Mouse (Mus musculus): Measurements from ENCODE around the gene Tmeff1. TPM values are rescaled to one million over a fixed set of nuclear protein-coding genes. Genes with fewer than 3 reads are reported as not detected.

Tmeff1 gene
- total RNA-seq, 2 experiments from 2014 or later: not detected

DNA sequence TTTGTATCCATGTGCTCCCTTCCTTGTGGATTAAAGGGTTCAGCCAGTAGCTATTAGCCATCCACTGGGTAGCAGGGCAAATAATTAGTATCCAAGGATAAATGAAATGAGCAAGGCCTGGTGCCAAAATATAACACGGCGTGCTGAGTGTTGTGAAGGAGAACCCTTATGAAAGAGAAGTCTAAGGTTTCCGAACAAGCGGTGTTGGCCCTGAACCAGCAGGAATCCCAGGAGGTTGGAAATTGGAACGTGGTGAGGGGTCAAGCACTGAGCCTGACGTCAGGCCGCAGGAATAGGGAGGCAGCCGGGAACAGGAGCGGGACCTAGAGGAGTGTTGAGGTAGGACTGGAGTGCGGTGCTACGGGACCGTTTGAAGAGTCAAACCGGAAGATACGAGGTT, 25.3 kb upstream of the Tmeff1 start:
- ATAC-seq (replicated peaks; ENCODE audit: low FRiP score, poor library complexity, severe bottlenecking): no peak

DNA sequence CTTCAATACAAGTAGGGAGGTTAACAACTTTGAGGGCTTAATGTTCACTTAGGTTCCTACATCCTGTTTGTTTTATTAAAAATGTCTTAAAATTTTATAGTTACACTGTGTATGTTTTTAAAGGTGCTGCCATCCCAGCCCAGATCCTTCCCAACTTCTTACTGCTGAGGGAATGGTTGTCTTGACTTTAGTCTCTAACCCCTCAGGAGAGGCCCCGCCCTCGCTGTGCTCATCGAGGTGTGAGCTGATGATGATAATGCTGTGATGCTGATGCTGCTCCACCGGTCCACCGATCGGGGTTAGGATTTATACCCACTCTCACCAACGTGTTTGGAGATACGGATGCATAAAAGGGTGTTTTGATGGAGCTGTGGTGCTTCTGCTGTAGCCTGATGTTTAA, 23.1 kb upstream of the Tmeff1 start:
- no peak for ATAC-seq (replicated peaks; ENCODE audit: low FRiP score, poor library complexity, severe bottlenecking)

DNA sequence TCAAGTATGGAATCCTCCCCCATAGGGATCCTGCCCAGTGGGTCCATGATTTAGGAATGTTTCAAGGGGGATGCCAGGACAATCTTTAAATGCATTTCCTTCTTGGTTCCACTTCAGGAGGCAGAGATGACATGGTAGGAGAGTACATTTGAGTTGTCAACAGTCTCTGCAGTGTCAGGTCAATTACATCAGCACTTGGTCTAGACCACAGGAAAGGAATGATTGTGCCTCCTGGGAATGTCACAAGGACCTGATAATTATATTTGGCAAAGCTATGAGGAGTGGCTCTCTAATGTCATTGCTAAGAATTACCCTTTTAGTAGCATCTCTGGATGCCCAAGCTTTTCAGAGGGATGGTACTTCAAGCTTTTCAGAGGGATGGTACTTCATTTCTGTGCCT, 20.0 kb upstream of the Tmeff1 start:
- no peak for ATAC-seq (replicated peaks; ENCODE audit: low FRiP score, poor library complexity, severe bottlenecking)

DNA sequence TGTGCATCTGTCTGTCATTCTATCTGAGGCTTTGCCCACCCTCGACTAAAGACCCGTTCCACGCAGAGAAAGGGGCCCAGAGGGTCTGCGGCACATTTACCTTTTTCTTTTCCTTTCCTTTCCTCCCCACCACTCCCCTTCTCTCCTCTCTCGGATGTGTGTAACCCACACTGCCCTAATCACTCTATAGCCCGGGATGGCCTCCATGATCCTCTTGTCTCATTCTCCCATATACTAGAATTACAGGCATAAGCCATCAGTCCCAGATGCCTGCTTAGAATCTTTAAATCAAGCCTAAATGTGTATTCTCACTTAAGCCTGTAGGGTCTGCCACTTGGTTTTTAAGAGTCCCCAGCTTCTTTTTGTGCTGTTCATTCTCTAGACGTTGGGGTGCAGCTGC, 8.6 kb upstream of the Tmeff1 start:
- no peak for ATAC-seq (replicated peaks; ENCODE audit: low FRiP score, poor library complexity, severe bottlenecking)

DNA sequence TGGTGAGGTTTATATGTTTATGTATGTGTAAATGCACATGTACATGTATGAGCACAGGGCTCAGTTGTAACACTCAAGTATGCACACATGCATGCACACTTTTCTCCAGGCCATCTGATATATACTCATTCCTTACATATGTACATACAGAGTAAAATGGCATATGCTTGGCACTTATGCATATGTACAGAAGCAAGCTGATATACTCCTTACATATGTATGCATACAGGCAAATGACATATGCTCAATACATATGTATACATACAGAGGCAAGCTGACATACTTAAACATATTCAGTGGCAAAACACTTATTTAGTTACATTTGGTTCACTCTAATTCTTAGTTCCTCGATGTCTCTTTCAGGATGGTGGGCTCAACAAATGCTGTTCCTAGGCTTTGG, 7.1 kb upstream of the Tmeff1 start:
- ATAC-seq (replicated peaks; ENCODE audit: low FRiP score, poor library complexity, severe bottlenecking): no peak

DNA sequence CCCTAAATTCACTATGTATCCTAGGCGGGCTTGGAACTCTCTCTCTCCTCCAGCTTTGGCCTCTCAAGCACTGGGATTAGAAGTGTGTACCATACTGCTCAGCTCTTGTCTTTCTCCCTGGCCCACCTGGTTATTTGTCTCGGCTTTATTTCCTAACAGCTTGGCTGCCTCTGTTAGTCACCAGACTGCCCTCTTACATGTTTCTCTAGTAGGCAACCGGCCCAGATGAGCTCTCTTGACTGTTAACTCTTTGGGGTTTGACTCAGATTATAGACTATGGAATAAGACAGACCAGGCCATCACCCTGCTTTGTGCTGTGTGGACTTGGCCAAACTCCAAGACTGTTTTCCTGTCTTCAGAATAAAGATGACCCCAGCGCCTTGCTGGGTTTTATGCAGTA, 6.6 kb upstream of the Tmeff1 start:
- no peak for ATAC-seq (replicated peaks; ENCODE audit: low FRiP score, poor library complexity, severe bottlenecking)

DNA sequence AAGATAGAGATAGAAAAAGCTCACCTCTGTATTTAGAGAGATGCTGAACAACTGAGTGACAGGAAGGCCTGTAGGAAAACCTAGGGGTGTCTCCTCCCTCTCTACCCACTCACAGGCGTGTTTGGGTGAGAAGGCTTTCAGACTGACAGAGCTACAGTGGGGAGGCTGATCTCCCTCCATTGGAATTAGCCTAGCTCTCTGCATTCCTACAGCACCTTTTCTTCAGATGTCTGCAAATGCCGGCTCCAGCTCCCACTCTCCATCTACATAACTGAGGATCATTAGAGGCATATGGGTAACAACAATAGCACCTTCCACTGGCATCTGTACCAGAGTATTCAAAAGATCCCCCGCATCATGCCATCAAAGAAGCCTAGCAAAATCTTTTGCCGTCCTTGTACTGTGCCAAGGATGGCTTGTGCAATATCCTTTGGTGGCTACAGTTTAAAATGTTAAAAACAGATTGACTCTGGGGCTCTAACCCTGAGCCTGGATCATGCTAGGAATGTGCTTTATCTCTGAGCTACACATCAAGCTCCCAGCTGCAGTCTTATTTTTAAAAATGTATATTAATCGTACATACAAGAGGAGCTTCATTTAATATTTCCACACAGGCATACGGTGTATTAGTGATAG, 5.4 kb upstream of the Tmeff1 start:
- ATAC-seq (replicated peaks; ENCODE audit: low FRiP score, poor library complexity, severe bottlenecking): no peak

DNA sequence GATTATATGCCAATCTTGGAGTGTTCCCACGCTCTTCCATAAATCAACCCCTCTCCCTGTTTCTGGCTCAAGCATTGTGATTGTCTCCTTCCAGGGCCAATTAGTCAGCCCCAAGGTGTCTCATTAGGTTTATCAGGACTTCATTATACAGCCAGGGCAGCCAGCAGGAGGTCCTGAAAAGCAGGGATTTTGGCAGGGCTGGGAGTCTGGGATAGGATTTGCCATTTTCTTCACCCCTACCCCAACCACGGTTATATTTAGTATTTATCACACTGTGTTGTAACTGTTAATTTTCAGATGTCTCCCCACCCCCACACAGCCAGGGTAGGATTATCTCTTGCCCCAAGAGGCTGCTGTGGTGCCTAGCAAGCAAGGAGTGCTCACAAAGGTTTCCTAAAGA, 3.8 kb upstream of the Tmeff1 start:
- ATAC-seq (replicated peaks; ENCODE audit: low FRiP score, poor library complexity, severe bottlenecking): no peak

DNA sequence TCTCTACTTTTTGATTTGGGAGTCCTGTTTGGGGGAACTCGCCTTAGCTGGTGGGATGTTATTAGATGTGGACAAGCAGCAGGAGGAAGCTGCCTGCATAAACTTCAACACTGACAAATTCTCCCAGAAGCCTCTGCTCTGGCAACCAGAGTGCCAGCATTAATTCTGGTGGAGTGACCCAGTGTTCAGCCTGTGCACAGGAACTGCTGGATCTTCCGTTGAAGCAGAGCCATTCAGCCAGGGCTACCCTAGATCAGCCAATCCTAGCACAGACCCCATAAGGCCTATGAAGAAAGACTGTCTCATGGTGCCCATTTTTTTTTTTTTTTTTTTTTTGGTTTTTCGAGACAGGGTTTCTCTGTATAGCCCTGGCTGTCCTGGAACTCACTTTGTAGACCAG, 3.0 kb upstream of the Tmeff1 start:
- no peak for ATAC-seq (replicated peaks; ENCODE audit: low FRiP score, poor library complexity, severe bottlenecking)

DNA sequence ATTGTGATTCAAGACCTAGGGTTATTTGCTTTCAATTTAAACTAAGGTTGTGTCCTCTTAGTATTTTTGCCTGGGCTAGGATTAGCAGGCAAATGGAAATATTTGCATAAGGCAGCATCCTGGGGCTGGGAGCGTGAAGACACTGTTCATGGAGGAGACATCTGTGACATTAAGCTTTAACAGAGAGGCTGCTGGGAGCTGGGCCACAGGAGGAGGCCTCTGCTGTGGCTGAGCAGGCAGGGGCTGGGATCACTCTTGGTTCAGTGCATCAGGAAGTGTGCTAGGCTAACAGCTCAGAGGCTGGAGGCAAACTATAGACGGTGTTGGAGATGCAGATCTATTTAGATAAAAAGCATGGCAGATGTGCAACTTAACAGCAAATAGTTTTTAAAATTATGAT, 2.0 kb upstream of the Tmeff1 start:
- no peak for ATAC-seq (replicated peaks; ENCODE audit: low FRiP score, poor library complexity, severe bottlenecking)

DNA sequence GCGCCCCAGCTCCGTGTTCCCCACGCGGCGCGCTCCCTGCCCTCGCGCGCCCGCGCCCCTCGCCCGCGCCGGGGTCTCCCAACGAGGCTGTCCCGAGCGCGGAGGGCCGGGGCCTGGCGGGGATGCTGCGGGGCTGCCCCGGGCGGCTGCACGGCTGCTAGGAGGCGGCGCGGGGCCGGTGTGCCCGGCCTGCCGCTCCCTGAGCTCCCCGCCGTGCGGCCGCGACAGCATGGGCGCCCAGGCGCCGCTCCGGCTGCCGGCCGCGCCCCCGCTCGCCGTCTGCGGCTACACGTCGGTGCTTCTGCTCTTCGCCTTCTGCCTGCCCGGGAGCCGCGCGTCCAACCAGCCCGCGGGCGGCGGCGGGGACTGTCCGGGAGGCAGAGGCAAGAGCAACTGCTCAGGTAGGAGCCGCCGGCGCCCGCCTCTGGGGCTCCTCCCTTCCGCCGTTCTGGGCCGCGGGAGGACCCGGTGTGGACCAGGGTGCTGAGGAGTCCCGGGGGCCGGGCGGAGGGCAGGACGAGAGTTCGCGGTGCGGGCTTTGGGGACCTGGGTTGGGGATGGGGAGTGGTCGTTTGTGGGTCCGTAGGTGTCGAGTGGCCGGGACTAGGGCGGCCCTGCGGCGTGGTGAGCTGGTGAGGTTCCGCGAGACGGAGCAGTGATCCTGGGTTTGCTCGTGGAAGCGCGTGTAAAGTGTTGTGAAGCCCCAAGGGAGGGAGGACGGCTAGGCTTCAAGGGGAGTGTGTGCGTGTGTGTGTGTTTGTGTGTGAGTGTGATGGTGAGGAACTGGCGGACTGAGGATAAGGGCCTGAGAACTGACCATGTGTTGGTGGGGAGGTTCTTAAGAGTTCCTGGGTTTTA, 496 bp downstream of the Tmeff1 start:
- ATAC-seq (replicated peaks; ENCODE audit: low FRiP score, poor library complexity, severe bottlenecking): no peak

DNA sequence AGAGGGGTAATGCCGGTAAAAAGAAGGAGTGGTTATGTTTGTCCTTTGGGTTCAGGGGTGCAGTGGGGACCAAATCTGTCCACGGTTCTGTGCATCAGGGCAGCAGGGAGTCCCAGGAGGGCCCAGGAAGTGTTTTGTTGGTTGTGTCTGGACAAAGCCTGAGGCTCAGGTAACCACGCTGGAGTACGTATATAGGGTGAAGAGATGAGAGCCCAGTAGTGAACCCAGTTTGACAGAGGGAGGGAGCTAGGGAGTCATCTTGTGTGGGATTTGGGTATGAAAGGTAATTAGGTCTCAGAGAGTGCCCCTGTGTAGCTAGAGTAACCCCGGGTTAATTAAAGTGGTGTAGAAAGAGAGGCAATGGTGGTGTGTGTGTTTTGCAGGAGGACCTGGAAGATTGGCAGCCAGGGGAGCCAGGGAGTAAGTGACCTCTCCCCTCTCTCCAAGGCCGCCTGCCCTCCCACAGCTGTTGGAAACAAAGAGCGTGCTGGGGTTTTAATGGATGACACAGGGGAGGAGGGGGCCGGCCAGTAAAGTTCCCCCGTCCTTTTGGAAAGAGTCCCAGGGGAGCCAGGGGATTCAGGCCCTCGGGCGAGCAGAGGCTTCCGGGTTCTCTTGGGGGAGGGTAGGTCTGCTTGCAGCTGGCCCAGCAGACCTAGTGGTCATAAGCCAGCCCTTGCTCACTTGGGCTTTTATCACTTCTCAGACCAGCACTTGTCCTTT, 1.3 kb downstream of the Tmeff1 start:
- ATAC-seq (replicated peaks; ENCODE audit: low FRiP score, poor library complexity, severe bottlenecking): no peak

DNA sequence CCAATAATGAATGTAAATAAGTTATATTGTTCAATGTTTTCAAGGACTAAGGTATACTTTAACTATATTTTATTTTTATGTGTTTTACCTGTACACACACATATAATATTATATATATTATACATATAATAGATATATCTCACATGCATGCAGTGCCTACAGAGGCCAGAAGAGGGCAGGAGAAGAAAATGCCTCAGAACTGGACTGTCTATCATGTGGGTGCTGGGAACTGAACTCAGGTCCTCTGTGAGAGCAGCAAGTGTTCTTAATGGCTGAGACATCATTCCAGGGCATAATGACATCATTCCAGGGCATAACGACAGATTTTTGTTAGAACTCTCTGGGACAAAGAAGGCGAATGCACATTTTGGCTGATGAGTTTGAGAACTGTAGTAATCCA, 2.6 kb downstream of the Tmeff1 start:
- ATAC-seq (replicated peaks; ENCODE audit: low FRiP score, poor library complexity, severe bottlenecking): no peak

DNA sequence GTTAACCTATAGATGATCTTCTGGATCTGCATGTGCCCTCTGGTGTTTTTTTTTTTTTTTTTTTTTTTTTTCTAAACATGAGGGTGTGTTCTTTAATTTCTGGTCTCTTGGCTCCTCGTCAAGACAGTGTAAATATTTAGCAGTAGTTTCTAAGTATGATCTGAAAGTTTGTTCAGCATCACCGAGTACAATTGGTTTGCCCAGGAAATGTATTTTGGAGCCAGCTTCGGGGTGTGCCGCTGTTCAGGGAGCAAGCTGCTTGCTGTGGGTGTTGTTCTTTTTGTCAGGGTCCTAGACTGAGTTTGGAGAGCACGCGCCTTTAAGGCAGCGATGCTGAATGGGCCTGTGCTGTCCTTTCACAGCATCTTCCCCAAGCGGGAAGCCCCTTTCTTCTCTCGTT, 3.6 kb downstream of the Tmeff1 start:
- ATAC-seq (replicated peaks; ENCODE audit: low FRiP score, poor library complexity, severe bottlenecking): no peak

DNA sequence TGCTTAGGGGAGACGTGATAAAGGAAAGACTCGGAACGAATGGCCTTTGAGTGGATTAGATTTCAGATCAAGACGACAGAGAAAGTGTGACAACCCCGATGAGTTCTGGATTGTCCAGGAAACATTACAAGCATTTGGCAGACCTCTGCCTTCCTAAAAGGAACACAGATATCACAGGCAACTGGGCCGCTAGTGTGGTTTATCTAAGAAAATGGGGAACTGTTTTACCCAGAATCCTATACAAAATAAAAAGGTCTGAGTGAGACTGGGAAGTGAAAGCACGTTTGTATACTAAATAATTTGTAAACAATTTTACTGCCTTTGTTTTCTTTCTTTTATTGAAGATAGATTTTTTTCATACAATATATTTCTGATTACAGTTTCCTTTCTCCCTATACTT, 5.9 kb downstream of the Tmeff1 start:
- ATAC-seq (replicated peaks; ENCODE audit: low FRiP score, poor library complexity, severe bottlenecking): no peak

DNA sequence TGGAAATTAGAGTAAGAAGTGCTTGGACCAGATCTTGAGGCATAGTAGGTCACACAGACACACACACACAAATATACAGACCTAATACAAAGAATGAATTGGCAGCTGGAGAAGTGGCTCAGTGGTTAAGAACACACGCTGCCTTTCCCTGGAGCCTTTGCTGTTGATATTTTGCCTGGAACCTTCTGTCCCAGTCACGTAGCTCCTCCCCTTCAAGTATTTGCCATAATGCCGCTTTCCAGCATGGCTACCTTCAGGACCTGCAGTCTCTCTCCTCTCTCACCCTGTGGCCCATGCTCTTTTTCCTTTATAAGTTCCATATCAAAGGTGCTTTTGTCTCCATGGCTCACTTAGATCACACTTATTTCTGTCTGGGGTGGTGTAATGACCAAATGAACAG, 6.4 kb downstream of the Tmeff1 start:
- ATAC-seq (replicated peaks; ENCODE audit: low FRiP score, poor library complexity, severe bottlenecking): no peak

DNA sequence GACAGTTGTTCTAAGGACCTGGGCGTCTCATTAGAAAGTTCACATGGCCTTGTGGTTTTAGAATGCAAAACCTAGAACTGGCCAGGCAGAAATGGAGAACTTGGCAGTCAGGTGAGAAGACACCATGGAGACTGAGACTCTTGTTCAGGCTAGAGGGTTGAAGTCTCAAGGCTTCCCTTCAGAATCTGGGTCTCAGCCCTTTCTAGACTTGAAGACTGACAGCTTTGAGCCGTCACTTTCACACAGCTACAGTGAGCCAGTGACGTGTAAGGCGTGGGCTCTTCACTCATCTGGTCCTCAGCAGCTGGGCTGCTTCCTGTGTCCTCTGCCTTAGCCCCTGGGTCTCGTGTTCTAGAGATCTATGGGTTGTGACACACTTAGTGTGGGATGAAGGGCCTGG, 7.4 kb downstream of the Tmeff1 start:
- ATAC-seq (replicated peaks; ENCODE audit: low FRiP score, poor library complexity, severe bottlenecking): no peak

DNA sequence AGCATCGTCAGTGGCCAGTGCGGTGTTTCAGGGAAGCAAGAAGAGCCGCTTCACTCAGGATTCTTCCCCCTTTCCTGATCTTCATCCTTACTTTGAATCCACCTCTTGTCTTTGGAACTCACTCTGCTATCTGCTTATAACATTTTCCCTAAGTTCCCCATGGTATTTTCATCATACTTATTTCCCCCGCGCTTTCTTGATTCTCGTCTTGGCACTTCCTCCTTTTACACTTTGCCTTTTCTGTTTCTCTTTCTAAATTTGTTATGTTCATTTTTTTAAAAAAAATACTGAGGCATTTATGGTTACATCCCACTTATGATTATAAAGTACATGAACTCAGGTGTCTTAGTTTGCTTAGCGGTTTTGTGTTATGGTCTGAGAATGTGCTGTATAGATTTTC, 7.9 kb downstream of the Tmeff1 start:
- no peak for ATAC-seq (replicated peaks; ENCODE audit: low FRiP score, poor library complexity, severe bottlenecking)

DNA sequence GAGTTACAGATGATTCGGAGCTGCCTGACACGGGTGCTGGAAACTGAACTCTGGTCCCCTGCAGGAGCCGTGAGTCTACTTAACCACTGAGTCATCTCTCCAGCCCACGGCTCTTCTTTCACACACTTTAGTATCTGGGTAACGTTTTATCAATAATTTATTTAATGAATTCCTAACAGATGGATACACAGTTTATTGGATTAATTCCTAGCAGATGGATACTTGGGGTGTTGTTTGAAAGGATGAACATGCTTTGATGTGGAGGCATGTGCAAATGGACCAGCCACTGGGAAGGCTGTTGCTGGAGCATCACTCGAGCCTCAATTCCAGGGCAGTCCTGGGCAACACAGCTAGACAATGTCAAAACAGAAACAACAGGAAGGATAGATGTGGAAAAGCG, 11.1 kb downstream of the Tmeff1 start:
- no peak for ATAC-seq (replicated peaks; ENCODE audit: low FRiP score, poor library complexity, severe bottlenecking)

DNA sequence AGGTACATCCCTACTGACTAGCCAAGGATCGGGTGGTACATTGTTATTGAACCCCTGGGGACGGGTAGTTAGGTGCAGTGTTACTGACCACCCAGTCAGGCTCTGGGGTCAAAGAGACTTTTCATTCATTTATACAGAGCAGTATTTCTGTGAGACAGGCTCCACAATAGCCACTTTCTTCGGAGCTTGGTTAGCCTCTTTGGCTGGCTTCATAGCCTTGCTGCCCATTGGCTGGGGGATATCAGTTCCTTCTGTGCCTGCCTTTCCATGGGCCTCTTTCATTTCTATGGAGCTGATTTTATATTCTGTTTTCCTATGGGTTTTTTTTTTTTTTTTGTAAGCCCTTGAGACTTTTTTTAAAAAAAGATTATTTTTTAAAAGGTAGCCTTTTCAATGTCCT, 20.7 kb downstream of the Tmeff1 start:
- no peak for ATAC-seq (replicated peaks; ENCODE audit: low FRiP score, poor library complexity, severe bottlenecking)

DNA sequence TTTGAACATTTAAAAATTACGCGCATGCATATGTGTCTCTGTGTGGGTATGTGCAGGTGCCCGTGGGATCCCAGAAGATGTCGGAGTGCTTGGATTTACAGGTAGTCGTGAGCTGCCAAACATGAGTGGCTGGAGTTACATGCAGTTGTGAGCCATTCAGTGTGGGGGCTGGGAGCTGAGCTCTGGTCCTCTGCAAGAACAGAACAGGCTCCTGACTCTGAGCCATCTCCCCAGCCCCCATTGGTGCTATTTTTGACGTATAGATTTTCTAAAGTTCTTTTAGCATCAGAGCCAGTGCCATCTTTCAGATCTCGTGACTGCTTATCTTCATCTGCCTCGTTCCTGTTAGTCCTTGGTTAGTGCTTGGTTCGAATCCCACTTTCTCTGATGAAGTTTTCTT, 24.5 kb downstream of the Tmeff1 start:
- no peak for ATAC-seq (replicated peaks; ENCODE audit: low FRiP score, poor library complexity, severe bottlenecking)

All from erythroblast, adult 5-6 weeks (primary cell).